Mouse (Mus musculus): Measurements from ENCODE around the gene Ckm.

DNA sequence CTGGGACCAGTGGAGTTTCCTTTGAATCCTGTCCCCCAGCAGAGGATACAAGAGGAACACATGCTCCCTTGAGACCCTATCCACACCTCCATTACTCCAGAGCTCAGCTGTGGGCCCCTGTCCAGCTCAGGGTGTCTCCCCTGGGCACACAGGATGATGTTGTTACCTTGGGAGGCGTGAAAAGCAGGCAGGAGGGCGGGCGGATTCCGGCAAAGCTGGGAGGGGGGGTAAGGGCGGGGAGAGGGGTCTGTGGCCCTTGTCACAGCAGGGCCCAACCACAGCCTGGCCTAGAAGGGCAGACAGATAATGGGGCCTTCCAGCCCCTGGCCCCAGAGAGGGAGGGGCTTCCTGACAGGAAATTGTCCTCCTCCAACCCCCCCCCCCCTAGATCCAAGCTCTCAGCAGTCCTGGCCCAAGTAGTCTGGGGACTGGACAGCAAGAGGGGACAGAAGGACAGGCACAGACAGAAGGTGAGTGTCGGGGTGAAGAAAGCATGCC, 58.4 kb downstream of the Ckm start, which contains the start of gene Exoc3l2:
- TF ChIP-seq USF1 (IDR thresholded peaks at IDR 0.05; ENCODE audit: low read depth) (no peak), MYOG (IDR thresholded peaks at IDR 0.05; ENCODE audit: control insufficient read depth in 1 of 3, insufficient read depth in 1 of 3, insufficient read length in 2 of 3, low read depth in 2 of 3) (no peak), REST (IDR thresholded peaks at IDR 0.05; ENCODE audit: insufficient read depth, insufficient read length) (no peak), POLR2AphosphoS2 (IDR thresholded peaks at IDR 0.05; ENCODE audit: insufficient read length, low read depth) (no peak), MAX (IDR thresholded peaks at IDR 0.05; ENCODE audit: low read depth) (no peak), E2F4 (IDR thresholded peaks at IDR 0.05; ENCODE audit: insufficient read depth) (no peak)

Measured in myocyte (in vitro differentiated cells).